Mouse (Mus musculus): Measurements from ENCODE around the gene Snx1. TPM values are rescaled to one million over a fixed set of nuclear protein-coding genes. Genes with fewer than 3 reads are reported as not detected.

Snx1 gene
- polyA plus RNA-seq, 1 experiment from 2014 or later: 144 TPM

DNA sequence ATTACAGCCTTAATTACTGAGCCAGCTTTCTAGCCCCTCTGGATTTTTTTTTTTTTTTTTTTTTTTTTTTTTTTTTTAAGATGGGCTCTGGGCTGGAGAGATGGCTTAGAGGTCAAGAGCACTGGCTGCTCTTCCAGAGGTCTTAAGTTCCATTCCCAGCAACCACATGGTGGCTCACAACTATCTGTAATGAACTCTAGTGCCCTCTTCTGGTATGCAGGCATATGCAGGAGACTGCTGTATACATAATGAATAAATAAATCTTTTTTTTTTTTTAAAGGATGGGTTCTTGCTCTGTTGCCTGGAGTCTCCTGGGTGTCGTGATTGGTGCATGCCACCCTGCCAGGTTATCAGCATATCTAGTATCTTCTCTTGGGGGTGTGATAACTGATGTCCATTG, 29.1 kb upstream of the Snx1 start:
- H3K4me3 ChIP-seq (replicated peaks): no peak overlapping the region
- peaks cover 2% of the 10 kb centered on the region; the same call in 1 of the 2 replicates for H3K27me3 ChIP-seq (replicated peaks)
- H3K9ac ChIP-seq: no peak overlapping the region
- H3K4me1 ChIP-seq (replicated peaks): peaks cover 5% of the 10 kb centered on the region; the same call in 1 of the 2 replicates
- 68% methylated on average over 1 of the region's 1 CpGs for WGBS
- no peak overlapping the region for H3K4me2 ChIP-seq (replicated peaks)
- H3K27ac ChIP-seq: no peak overlapping the region
- no peaks in the 10 kb centered on the region for H3K9me3 ChIP-seq
- no peak for ATAC-seq
- no peaks in the 10 kb centered on the region for H3K36me3 ChIP-seq

DNA sequence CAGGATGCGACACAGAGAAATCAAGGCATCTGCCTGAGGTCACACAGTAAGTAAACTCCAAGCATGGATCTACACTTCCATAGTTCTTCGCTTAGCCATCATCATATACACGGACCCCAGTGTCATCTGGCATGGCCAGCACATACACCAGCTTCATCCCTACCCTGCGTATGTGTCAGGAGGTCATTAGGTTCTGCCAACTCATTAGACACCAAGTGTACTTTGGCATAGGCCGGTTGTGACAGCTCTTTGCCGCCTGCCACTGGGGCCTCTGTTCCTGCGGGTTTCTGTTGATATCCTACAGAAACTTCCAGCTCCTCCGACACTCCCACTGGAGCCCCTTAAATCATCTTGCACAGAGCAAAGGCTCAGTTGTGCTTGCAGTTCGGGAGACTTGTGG, 27.6 kb upstream of the Snx1 start:
- WGBS: 79% methylated on average over 9 of the region's 9 CpGs
- Histone ChIP-seq H3K9me3 (no peaks in the 10 kb centered on the region), H3K27ac (no peak overlapping the region), H3K4me1 (replicated peaks) (peaks cover 5% of the 10 kb centered on the region; the same call in 1 of the 2 replicates), H3K36me3 (no peaks in the 10 kb centered on the region), H3K4me2 (replicated peaks) (no peak overlapping the region), H3K4me3 (replicated peaks) (no peak overlapping the region), H3K27me3 (replicated peaks) (no peaks in the 10 kb centered on the region; the same call in 1 of the 2 replicates), H3K9ac (no peak overlapping the region)
- no peak for ATAC-seq

DNA sequence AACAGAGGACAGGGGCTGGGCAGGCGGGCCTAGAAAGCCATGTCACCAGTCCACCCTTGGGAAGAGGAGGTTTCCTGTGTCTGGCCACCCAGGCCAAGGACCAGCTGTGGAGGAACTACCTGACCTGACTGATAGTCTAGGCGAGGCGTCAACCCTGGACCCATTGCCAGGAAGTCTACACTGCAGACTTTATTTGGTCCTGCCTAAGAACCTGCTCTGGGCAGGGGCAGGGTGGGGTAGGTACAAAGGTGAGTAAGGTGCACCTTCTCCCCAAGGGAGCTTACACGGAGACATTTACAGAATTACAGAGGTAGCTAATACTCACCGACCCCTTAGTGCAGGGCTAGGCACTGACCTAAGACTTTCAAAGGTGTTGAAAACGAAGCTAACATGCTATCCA, 27.2 kb upstream of the Snx1 start:
- Histone ChIP-seq H3K27me3 (replicated peaks) (no peaks in the 10 kb centered on the region; the same call in 1 of the 2 replicates), H3K36me3 (no peaks in the 10 kb centered on the region), H3K9me3 (no peaks in the 10 kb centered on the region), H3K4me3 (replicated peaks) (no peak overlapping the region), H3K27ac (no peak overlapping the region), H3K4me1 (replicated peaks) (peaks cover 5% of the 10 kb centered on the region; the same call in 1 of the 2 replicates), H3K9ac (no peak overlapping the region), H3K4me2 (replicated peaks) (no peak overlapping the region)
- 80% methylated on average over 6 of the region's 6 CpGs for WGBS
- ATAC-seq: peak; percentile 61

DNA sequence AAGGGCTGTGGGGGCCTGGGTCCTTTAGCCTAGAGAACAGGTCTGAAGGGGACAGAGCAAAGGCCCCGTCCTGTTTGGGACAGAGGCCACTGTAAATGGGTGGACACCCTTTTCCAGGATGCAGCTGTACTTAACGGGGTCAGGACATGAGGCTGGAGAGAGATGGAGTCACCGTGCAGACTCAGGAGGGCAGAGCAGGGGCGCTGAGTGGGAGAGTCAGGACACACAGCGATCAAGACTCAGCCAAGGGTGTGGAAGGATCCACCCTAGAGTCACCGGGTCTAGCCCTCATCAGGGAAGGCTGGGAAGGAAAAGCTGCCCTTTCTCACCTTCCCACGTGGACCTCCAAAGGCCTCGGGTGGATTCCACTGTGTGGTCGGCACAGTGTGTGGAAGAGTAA, 25.6 kb upstream of the Snx1 start:
- Histone ChIP-seq H3K27me3 (replicated peaks) (no peaks in the 10 kb centered on the region), H3K4me3 (replicated peaks) (no peak overlapping the region), H3K36me3 (no peaks in the 10 kb centered on the region), H3K4me2 (replicated peaks) (no peak overlapping the region), H3K27ac (no peak overlapping the region), H3K4me1 (replicated peaks) (no peaks in the 10 kb centered on the region; the same call in 1 of the 2 replicates), H3K9ac (no peak overlapping the region), H3K9me3 (no peaks in the 10 kb centered on the region)
- 65% methylated on average over 9 of the region's 9 CpGs for WGBS
- ATAC-seq: no peak

DNA sequence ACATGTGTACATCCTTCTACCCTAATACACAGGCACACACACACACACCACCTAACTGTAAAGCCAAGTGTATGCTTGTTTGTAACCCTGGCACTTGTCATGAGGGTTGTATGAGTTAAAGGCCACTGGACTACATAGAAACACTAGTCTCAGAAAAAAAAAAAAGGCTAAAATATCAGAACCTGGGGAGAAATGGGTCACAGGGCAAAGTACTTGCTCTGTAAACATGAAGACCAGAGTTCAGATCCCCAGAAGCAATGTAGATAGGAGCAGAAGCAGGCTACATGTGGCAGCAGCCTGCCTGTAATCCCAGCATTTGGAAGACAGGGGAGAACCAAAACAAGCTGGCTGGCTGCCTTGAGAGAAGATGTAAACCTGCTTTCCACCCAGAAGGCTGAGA, 19.8 kb upstream of the Snx1 start:
- Histone ChIP-seq H3K36me3 (no peaks in the 10 kb centered on the region), H3K4me2 (replicated peaks) (no peak overlapping the region), H3K27me3 (replicated peaks) (no peaks in the 10 kb centered on the region), H3K4me3 (replicated peaks) (no peak overlapping the region), H3K27ac (no peak overlapping the region), H3K9me3 (no peaks in the 10 kb centered on the region), H3K9ac (no peak overlapping the region), H3K4me1 (replicated peaks) (no peaks in the 10 kb centered on the region)
- ATAC-seq: no peak

DNA sequence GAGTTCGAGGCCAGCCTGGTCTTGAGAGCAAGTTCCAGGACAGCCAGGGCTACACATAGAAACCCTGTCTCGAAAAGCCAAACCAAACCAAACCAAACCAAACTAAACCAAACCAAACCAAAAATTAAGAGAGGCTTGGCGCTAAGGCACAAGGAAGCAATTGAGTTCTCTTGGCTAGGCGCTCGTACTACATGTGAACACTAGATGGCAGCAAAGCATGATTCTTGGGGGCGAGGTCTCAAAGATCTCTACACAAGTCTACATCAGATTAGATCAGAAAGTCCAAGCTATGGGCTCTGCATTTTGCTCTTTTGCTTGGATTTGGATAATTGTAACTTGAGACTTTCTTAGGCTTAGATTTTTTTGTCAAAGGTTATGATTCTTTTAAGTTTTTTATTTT, 17.9 kb upstream of the Snx1 start:
- Histone ChIP-seq H3K27me3 (replicated peaks) (no peaks in the 10 kb centered on the region), H3K27ac (no peak overlapping the region), H3K9me3 (no peaks in the 10 kb centered on the region), H3K36me3 (peaks cover 13% of the 10 kb centered on the region), H3K4me1 (replicated peaks) (no peaks in the 10 kb centered on the region), H3K4me3 (replicated peaks) (no peak overlapping the region), H3K9ac (no peak overlapping the region), H3K4me2 (replicated peaks) (no peak overlapping the region)
- ATAC-seq: peak; percentile 55; the same call in 1 of the 2 replicates
- WGBS: 7% methylated on average over 6 of the region's 6 CpGs

DNA sequence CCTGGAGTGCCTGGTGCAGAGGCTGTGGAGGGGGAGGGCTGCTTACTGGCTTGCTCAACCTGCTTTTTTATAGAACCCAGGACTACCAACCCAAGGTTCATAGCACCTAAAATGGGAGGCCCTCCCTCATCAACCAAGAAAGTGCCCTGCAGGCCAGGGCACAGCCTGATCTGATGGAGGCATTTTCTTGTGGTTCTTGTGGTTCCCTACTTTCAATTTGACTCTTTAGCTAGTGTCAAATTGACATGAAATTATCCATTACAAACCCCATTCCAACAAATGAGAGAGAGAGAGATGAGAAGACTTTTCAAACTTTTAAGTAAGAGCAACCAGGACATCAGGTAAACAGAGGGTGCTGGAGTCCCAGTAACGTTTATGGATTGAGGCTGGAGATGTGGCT, 15.9 kb upstream of the Snx1 start:
- WGBS: 63% methylated on average over 1 of the region's 1 CpGs
- no peaks in the 10 kb centered on the region for H3K27me3 ChIP-seq (replicated peaks)
- H3K9me3 ChIP-seq: no peaks in the 10 kb centered on the region
- H3K27ac ChIP-seq: no peak overlapping the region
- no peak overlapping the region for H3K4me3 ChIP-seq (replicated peaks)
- H3K4me1 ChIP-seq (replicated peaks): no peaks in the 10 kb centered on the region
- peaks cover 17% of the 10 kb centered on the region for H3K36me3 ChIP-seq
- no peak overlapping the region for H3K9ac ChIP-seq
- no peak overlapping the region for H3K4me2 ChIP-seq (replicated peaks)
- ATAC-seq: no peak

DNA sequence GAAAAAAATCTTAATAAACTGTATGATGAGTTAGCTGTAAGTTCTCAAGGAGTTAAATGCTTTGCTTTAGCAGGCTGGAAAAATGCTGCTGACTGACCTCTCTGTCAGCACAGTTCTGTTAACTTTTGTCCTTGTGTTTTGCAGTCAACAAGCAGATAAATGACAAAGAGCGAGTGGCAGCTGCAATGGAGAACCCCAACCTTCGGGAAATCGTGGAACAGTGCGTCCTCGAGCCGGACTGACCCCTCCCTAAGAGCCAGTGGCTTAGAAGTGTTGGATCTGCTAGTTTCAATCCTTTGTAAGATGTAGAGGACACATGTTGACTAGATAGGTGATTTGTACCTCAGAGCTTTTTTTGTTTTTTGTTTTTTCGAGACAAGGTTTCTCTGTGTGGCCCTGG, 11.8 kb upstream of the Snx1 start:
- no peak overlapping the region for H3K4me3 ChIP-seq (replicated peaks)

DNA sequence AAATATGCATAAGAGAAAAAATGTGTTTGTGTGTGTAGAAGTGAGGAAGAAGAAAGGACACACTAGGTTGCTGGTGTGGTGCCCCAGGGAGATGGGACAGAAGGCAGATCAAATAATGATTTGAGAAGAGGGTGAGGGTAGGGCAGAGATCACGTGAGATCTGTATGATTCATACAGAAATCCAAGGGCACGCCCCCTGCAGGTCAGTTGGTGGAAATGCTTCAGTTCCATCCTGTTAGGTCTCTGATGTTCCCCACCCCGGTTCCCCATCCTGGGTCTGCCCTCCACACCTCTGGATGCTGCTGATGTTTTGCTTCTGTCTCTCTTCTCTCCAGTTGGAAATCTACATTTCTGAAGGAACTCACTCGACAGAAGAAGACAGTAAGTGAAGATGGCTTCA, 9.6 kb upstream of the Snx1 start:
- peaks cover 27% of the 10 kb centered on the region for H3K36me3 ChIP-seq
- 52% methylated on average over 4 of the region's 4 CpGs for WGBS
- H3K9me3 ChIP-seq: no peaks in the 10 kb centered on the region
- no peak overlapping the region for H3K27ac ChIP-seq
- no peak overlapping the region for H3K9ac ChIP-seq
- H3K4me3 ChIP-seq (replicated peaks): no peak overlapping the region
- H3K4me1 ChIP-seq (replicated peaks): no peaks in the 10 kb centered on the region
- H3K27me3 ChIP-seq (replicated peaks): no peaks in the 10 kb centered on the region
- H3K4me2 ChIP-seq (replicated peaks): no peak overlapping the region
- no peak for ATAC-seq

More for the DNA sequence above, 11.8 kb upstream of the Snx1 start:
- Histone ChIP-seq H3K36me3 (peaks cover 24% of the 10 kb centered on the region), H3K27me3 (replicated peaks) (no peaks in the 10 kb centered on the region), H3K9ac (no peak overlapping the region), H3K9me3 (no peaks in the 10 kb centered on the region), H3K4me1 (replicated peaks) (no peaks in the 10 kb centered on the region), H3K4me2 (replicated peaks) (no peak overlapping the region), H3K27ac (no peak overlapping the region)
- 93% methylated on average over 7 of the region's 7 CpGs for WGBS
- ATAC-seq: no peak

DNA sequence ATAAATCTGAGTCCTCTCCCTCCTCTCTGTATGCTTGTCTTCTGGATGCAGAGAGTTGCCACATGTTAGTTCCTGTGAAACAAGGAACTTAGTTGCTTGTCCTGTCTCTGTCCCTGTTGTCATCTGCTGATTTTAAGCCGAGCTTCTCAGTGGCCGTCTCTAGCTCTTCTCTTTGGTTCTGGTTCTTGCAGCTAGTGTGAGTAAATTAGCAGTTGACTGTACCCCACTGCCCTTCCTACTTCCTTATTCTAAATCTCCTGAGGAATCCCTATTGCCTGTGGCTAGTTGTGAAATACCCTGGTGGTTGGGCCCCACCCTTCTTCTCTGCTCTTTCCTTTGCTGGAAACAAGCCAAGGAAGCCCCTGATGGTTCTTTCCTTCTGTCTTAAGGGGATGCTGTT, 5.1 kb upstream of the Snx1 start:
- Histone ChIP-seq H3K9me3 (no peaks in the 10 kb centered on the region), H3K27me3 (replicated peaks) (no peaks in the 10 kb centered on the region), H3K27ac (no peak overlapping the region), H3K36me3 (peaks cover 10% of the 10 kb centered on the region), H3K4me3 (replicated peaks) (no peak overlapping the region), H3K4me2 (replicated peaks) (no peak overlapping the region), H3K4me1 (replicated peaks) (0 out of 2 replicates have a peak, but pooled peaks cover 3% of the 10 kb centered on the region), H3K9ac (no peak overlapping the region)
- no peak for ATAC-seq
- WGBS: 93% methylated on average over 2 of the region's 2 CpGs

DNA sequence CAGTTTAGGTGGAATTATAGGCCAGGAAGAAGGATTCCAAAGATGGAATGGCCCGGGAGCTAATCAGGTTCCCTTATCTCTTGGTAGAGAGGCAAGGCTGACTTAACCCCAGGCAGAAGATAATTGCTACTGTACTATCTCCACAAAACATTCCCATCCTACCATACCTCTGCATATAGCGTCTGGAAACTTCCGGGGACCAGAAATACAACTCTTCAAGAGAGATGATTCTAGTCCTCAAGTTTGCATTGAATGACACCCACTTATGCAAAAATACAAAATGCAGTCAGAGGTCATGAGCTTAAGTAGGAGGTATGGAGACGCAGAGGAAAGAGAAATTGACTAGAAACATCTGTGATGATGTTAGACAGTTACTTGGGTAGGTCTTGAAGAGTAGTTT, 1.5 kb upstream of the Snx1 start:
- ATAC-seq: no peak
- Histone ChIP-seq H3K4me2 (replicated peaks) (peak overlapping the region; percentile 66), H3K9ac (no peak overlapping the region), H3K4me1 (replicated peaks) (peaks cover 9% of the 10 kb centered on the region), H3K4me3 (replicated peaks) (0 out of 2 replicates have a peak overlapping the region, but pooled peaks have one; percentile 63), H3K36me3 (peaks cover 1% of the 10 kb centered on the region; the same call in 1 of the 2 replicates), H3K27ac (no peak overlapping the region), H3K27me3 (replicated peaks) (no peaks in the 10 kb centered on the region), H3K9me3 (no peaks in the 10 kb centered on the region)
- WGBS: 87% methylated on average over 4 of the region's 4 CpGs

DNA sequence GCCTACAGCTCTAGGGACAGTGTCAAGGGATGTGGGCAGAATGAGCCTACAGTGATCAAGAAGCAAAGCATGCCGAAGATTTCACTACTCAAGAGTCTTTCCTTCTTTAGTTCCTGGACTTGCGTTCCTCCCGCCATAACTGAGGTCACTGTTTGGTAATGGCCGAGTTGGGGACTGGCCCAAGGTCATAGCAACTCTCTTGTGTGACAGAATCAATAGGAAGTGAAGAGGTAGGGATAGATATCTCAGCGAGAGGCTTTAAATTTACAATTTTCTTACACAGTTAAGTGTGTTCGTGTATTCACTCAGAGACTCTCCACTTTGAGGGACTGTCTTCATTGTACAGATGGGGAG, 783 bp upstream of the Snx1 start:
- Histone ChIP-seq H3K4me2 (replicated peaks) (peak overlapping the region; percentile 66), H3K27ac (peak overlapping the region; percentile 79), H3K9ac (peak overlapping the region; percentile 63), H3K4me1 (replicated peaks) (peaks cover 9% of the 10 kb centered on the region), H3K27me3 (replicated peaks) (no peaks in the 10 kb centered on the region), H3K36me3 (no peaks in the 10 kb centered on the region), H3K4me3 (replicated peaks) (peak overlapping the region; percentile 63), H3K9me3 (no peaks in the 10 kb centered on the region)
- ATAC-seq: no peak
- 30% methylated on average over 6 of the region's 6 CpGs for WGBS

DNA sequence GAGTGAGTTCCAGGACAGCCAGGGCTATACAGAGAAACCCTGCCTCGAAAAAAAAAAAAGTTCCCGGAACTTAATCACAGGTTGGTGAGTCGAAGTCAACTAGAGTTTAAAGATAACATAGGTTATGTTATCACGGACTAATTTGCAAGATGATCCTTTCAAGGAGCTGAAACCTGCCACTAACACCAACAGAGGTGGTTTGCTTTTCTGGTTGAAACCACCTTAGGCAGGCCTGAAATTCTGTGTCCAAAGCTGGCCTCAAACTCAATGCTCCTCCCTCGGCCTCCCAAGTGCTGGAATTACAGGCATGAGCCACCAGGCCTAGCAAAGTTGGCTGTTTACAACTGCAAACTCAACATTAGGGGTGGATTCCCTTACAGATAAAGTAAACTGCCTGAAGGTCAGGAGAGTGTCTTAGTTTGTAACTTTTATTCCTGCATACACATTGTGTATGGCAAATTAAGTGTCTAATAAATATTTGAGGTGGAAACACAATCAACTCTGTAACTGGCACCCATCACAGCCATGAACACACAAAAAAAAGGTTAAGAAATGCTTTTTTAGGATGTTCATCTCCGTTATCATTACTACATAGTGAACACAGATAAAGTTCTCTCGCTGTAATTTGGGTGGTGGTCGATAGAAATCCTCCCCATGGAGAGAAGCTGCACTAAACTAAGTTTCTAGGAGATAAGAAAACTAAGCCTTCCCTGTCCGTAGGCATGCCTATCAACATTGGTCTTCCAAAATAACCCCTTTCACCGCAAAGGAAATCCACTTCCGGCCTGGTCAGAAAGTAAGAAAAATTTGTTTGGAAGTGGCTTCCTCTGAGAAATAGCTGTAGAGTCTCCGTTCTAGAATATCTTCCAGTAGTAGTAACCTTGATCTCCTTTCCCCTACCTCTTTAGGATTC, 588 bp downstream of the Snx1 start:
- no peaks in the 10 kb centered on the region for H3K9me3 ChIP-seq
- H3K9ac ChIP-seq: peak overlapping the region; percentile 27
- no peak for ATAC-seq
- peaks cover 9% of the 10 kb centered on the region for H3K4me1 ChIP-seq (replicated peaks)
- H3K4me3 ChIP-seq (replicated peaks): peak overlapping the region; percentile 63
- H3K27ac ChIP-seq: peak overlapping the region; percentile 49; the same call in 1 of the 2 replicates
- H3K36me3 ChIP-seq: no peaks in the 10 kb centered on the region
- peak overlapping the region; percentile 66 for H3K4me2 ChIP-seq (replicated peaks)
- 50% methylated on average over 12 of the region's 12 CpGs for WGBS
- no peaks in the 10 kb centered on the region for H3K27me3 ChIP-seq (replicated peaks)

All from intestine, embryonic 15.5 days (tissue).